Mouse (Mus musculus) heart, adult 2 months (tissue): ENCODE data around the gene Glb1l3. TPM values are rescaled to one million over a fixed set of nuclear protein-coding genes. Genes with fewer than 3 reads are reported as not detected.
"Not testable (repeated sequence)": the region's sequence is repeated elsewhere in the genome, so short reads cannot be mapped to it uniquely, and the experiment has no call there.

Experiments used
- DNase-seq, 2 experiments: peaks; one replicate each; pipeline ENCODE4 v3.0.0; 2021
- H3K27ac ChIP-seq: fragments of 200-600 bp; 2 replicates; pipeline ENCODE4 v1.8.1; 2022
- H3K27me3 ChIP-seq: fragments of 200-500 bp; 2 replicates; pipeline ENCODE4 v1.6.1; 2012; ENCODE audit warnings: mild to moderate bottlenecking, low read length, inconsistent platforms, mixed read lengths; ENCODE audit not compliant: control insufficient read depth, insufficient read depth
- H3K36me3 ChIP-seq: fragments of 200-500 bp; 2 replicates; pipeline ENCODE4 v1.6.1; 2012; ENCODE audit warnings: low read length, inconsistent platforms; ENCODE audit not compliant: control insufficient read depth, insufficient read depth
- H3K4me1 ChIP-seq: fragments of 200-500 bp; 2 replicates; pipeline ENCODE4 v1.6.1; 2011; ENCODE audit warnings: low read length; ENCODE audit not compliant: control insufficient read depth, insufficient read depth
- H3K4me3 ChIP-seq: fragments of 200-600 bp; 2 replicates; pipeline ENCODE4 v1.8.1; 2022
- H3K79me2 ChIP-seq: fragments of 200-500 bp; replicated peaks from 2 replicates; pipeline ENCODE4 v1.6.1; 2012; ENCODE audit warnings: mild to moderate bottlenecking, inconsistent platforms, low read length, moderate library complexity, mixed read lengths; ENCODE audit not compliant: control insufficient read depth, insufficient read depth
- H3K9ac ChIP-seq: fragments of 200-500 bp; 2 replicates; pipeline ENCODE4 v1.6.1; 2012; ENCODE audit warnings: low read depth, mild to moderate bottlenecking, control low read depth, inconsistent platforms, low read length, mixed read lengths
- CTCF ChIP-seq: fragments of 200-600 bp; IDR thresholded peaks from 2 replicates; pipeline ENCODE4 v1.8.1; 2022; ENCODE audit warnings: antibody characterized with exemption, mild to moderate bottlenecking, moderate library complexity
- EP300 ChIP-seq: fragments of 200-500 bp; IDR thresholded peaks from 2 replicates; pipeline ENCODE4 v1.6.1; 2011; ENCODE audit warnings: low read depth, low read length, control low read depth; ENCODE audit not compliant: insufficient read depth
- POLR2A ChIP-seq: fragments of 200-500 bp; IDR thresholded peaks from 2 replicates; pipeline ENCODE4 v1.6.1; 2011; ENCODE audit warnings: mild to moderate bottlenecking, low read depth, low read length, control low read depth; ENCODE audit not compliant: insufficient read depth
- WGBS: fragments of 180-500 bp; shearing (Covaris S2); methylation state at CpG from one replicate; pipeline ENCODE4 v1.1.7; 2018; 5-methylcytosine and 5-hydroxymethylcytosine counted together
- intact Hi-C: fragments of 180-260 bp; cut with DNase I; formaldehyde crosslinking; loops from one replicate; pipeline ENCODE4 v1.15.1; 2025
- long read RNA-seq: library from polyadenylated mRNA; stranded (forward); transcript quantifications from one replicate; pipeline ENCODE4 v2.0.0, GENCODE M21; 2021
- polyA plus RNA-seq: library from polyadenylated mRNA; depleted of rRNA; stranded (reverse); fragments of >200 nt; gene quantifications from 2 replicates; pipeline ENCODE4 v1.2.3, GENCODE M21; 2012; rRNA removed
- total RNA-seq, 2 experiments: library from RNA; stranded (reverse); gene quantifications; 2 replicates each; pipeline ENCODE4 v1.2.3; 2021

Glb1l3 gene
- not detected for total RNA-seq
- not detected in 2 replicates for polyA plus RNA-seq
- long read RNA-seq, result 0 reads

DNA sequence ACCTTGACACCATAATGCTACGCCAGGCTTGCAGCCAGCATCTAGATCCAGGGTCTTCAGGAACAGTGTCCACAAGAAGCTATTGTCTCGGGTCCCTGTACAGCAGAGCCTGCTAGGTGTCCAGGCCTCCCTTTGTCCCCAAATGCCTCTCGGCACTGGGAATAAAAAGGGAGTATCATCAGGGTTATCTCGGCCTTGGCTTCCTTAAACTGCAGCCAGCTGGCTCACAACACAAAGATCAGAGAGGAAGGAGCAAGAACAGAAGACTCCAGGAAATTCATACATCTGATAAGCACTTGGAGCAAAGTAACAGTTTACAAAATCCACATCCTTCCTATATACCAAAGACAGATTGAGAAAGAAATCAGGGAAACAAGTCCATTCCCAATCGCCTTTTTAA, at the start of gene Glb1l3:
TSS of gene Glb1l3 (minus strand) at position 140 of the 400 bp plus-strand sequence.
- no peaks in the 10 kb centered on the region for H3K27me3 ChIP-seq
- intact Hi-C loops, result no loop called here
- H3K27ac ChIP-seq, result no peak within 1 kb of the TSS
- no peaks in the 10 kb centered on the region; the same call in 1 of the 2 replicates for H3K36me3 ChIP-seq
- TF ChIP-seq EP300, result no peak
- no peak for TF ChIP-seq POLR2A
- TF ChIP-seq CTCF, result no peak
- H3K79me2 ChIP-seq, result no peaks in the 10 kb centered on the region
- H3K4me3 ChIP-seq, result no peak within 1 kb of the TSS
- peak; percentile 22 to 37 for DNase-seq
- WGBS, result 31% methylated on average over 5 of the region's 5 CpGs
- peaks cover 3% of the 10 kb centered on the region; the same call in 1 of the 2 replicates for H3K4me1 ChIP-seq
- H3K9ac ChIP-seq, result no peak within 1 kb of the TSS

GRCm38 (mm10) chr9:26869856-26870255, 9.2 kb upstream of the Glb1l3 start:
- H3K27ac ChIP-seq, H3K79me2 ChIP-seq, intact Hi-C loops, H3K27me3 ChIP-seq, H3K9ac ChIP-seq, H3K4me3 ChIP-seq, DNase-seq, H3K4me1 ChIP-seq, H3K36me3 ChIP-seq: not testable (repeated sequence)
- 77% methylated on average over 7 of the region's 7 CpGs for whole genome bisulfite sequencing

DNA sequence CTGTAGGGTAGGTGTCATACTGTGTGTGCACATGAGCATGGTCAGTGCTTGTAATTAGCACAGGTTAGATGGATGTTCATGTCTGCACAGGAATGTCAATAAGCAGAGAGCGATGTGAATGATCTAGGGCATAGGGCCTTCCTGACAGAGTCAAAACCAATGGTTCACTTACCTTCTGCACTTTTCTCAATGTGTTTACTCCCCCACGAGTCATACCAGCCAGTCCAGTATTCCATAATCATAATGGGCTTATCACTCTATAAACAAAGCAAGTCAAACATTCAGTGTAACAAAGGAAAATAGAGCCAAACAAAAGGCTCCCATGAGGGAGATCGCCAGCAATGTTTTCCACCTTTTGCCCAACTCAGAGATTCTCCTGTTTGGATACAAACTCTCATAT, 29.6 kb downstream of the Glb1l3 start:
- DNase-seq, result no peak
- WGBS, result 55% methylated on average over 3 of the region's 3 CpGs
- Histone ChIP-seq H3K27ac (no peak overlapping the region), H3K4me3 (no peak overlapping the region), H3K4me1 (no peaks in the 10 kb centered on the region), H3K79me2 (no peaks in the 10 kb centered on the region), H3K27me3 (no peaks in the 10 kb centered on the region), H3K9ac (no peak overlapping the region), H3K36me3 (no peaks in the 10 kb centered on the region)
- intact Hi-C loops, result no loop called here
- no peak for TF ChIP-seq EP300
- no peak for TF ChIP-seq POLR2A
- TF ChIP-seq CTCF, result no peak

DNA sequence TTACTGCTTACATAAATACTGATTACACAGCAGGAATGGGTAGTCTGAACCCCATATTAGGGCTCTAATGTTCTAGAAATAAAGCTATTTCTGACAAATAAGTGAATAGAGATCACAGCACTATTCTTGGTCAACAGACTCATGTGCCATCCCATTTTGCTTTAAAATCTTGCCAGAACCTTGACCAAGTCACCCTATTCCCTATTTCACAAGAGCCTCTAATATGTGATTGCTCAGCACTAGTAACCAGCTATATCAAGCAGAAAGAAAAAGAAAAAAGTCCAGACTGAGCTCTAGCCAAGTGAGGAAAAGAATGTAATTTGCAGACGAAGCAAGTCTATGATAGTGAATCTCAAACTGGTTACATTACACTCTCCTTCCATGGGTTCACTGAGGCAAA, 40.7 kb downstream of the Glb1l3 start:
- Histone ChIP-seq H3K79me2 (no peaks in the 10 kb centered on the region), H3K9ac (no peak overlapping the region), H3K4me3 (no peak overlapping the region), H3K36me3 (no peaks in the 10 kb centered on the region), H3K27ac (no peak overlapping the region), H3K4me1 (no peaks in the 10 kb centered on the region), H3K27me3 (no peaks in the 10 kb centered on the region)
- TF ChIP-seq CTCF (no peak), EP300 (no peak), POLR2A (no peak)
- 51% methylated on average over 1 of the region's 1 CpGs for WGBS
- no peak for DNase-seq
- intact Hi-C loops, result no loop called here

GRCm38 (mm10) chr9:26808735-26809134, 52.0 kb downstream of the Glb1l3 start:
- Histone ChIP-seq H3K4me3 (no peak overlapping the region), H3K27ac (no peak overlapping the region), H3K27me3 (no peaks in the 10 kb centered on the region), H3K4me1 (no peaks in the 10 kb centered on the region), H3K36me3 (no peaks in the 10 kb centered on the region), H3K9ac (no peak overlapping the region), H3K79me2 (no peaks in the 10 kb centered on the region)
- 67% methylated on average over 2 of the region's 2 CpGs for WGBS
- DNase-seq, result no peak
- TF ChIP-seq EP300 (no peak), CTCF (no peak), POLR2A (no peak)
- intact Hi-C loops, result no loop called here

- peak; percentile 83 to 88 for DNase-seq
- H3K36me3 ChIP-seq, result no peaks in the 10 kb centered on the region
- H3K4me3 ChIP-seq, result peak within 1 kb of the TSS; percentile 48
- 3% methylated on average over 33 of the region's 33 CpGs for WGBS
- no peak within 1 kb of the TSS for H3K9ac ChIP-seq
- no peak within 1 kb of the TSS for H3K27ac ChIP-seq
- no peaks in the 10 kb centered on the region for H3K79me2 ChIP-seq
- H3K27me3 ChIP-seq, result no peaks in the 10 kb centered on the region
- TF ChIP-seq CTCF, result 0 out of 2 replicates have a peak, but pooled peaks have one; percentile 12
- no peak for TF ChIP-seq POLR2A
- no peak for TF ChIP-seq EP300
- intact Hi-C loops, result no loop called here
- no peaks in the 10 kb centered on the region for H3K4me1 ChIP-seq
These were observed 54.6 kb downstream of the Glb1l3 start, which contains the start of gene Glb1l2 for GRCm38 (mm10) chr9:26805935-26806666. TSS of gene Glb1l2 (minus strand) at chr9:26806468.
